ENCODE assay signal across 7 mouse cellular contexts in genomic region chr6:76754867-76755266, GRCm38 (mm10).
DNase-seq lines count a peak whose midpoint lies in the region.

No protein-coding gene starts in this region.

- intact Hi-C loops in heart, postnatal 10 days (cut with DNase I) = no loop called here
- intact Hi-C loops in heart, postnatal 25 days (cut with DNase I) = no loop called here

- peak; percentile 27 to 28 for DNase-seq in heart, postnatal 10 days
- DNase-seq in heart, postnatal 25 days (ENCODE audit: low spot score) = no peak
- peak; percentile 6 for DNase-seq in retina, postnatal 1 day
- DNase-seq in retina, embryonic 14.5 days (ENCODE audit: low spot score) = no peak
- DNase-seq in heart, postnatal 4 days = peak; percentile 6
- DNase-seq in urinary bladder, postnatal 25 days (ENCODE audit: low spot score) = no peak
- no peak for DNase-seq in natural killer cell, adult 2 months (ENCODE audit: low spot score in 2 of 2)

Comparison
In these comparisons a context has a peak if more than half of its experiments do, and no peak if none do; other contexts are left out.
1. DNase-seq: peak in heart, postnatal 10 days (2 of 2), retina, postnatal 1 day (single experiment) and heart, postnatal 4 days (single experiment); none in heart, postnatal 25 days (single experiment), retina, embryonic 14.5 days (single experiment), urinary bladder, postnatal 25 days (single experiment) and natural killer cell, adult 2 months (0 of 2).